Mouse (Mus musculus) forebrain, embryonic 13.5 days (tissue): ENCODE data around the gene Vmn1r61. TPM values are rescaled to one million over a fixed set of nuclear protein-coding genes. Genes with fewer than 3 reads are reported as not detected.

Experiments
- ATAC-seq: fragments of 200-750 bp; cut with Nextera tagmentation; 2 replicates; pipeline ENCODE4 v1.8.0; 2017
- H3K27ac ChIP-seq: fragments of 300-500 bp; sonication (generic); 2 replicates; pipeline ENCODE4 v1.5.1; 2015; ENCODE audit warnings: inconsistent platforms, mild to moderate bottlenecking, moderate library complexity
- H3K27me3 ChIP-seq: fragments of 300-500 bp; sonication (generic); 2 replicates; pipeline ENCODE4 v1.6.1; 2015; ENCODE audit warnings: mild to moderate bottlenecking, inconsistent platforms
- H3K36me3 ChIP-seq: fragments of 300-500 bp; sonication (generic); 2 replicates; pipeline ENCODE4 v1.6.1; 2015; ENCODE audit warnings: mild to moderate bottlenecking, inconsistent platforms; ENCODE audit not compliant: poor library complexity, severe bottlenecking
- H3K4me1 ChIP-seq: fragments of 300-500 bp; sonication (generic); 2 replicates; pipeline ENCODE4 v1.6.1; 2015; ENCODE audit warnings: inconsistent platforms
- H3K4me2 ChIP-seq: fragments of 300-500 bp; sonication (generic); 2 replicates; pipeline ENCODE4 v1.6.1; 2015; ENCODE audit warnings: inconsistent platforms, mild to moderate bottlenecking, moderate library complexity
- H3K4me3 ChIP-seq: fragments of 300-500 bp; sonication (generic); 2 replicates; pipeline ENCODE4 v1.5.1; 2015; ENCODE audit warnings: mild to moderate bottlenecking, inconsistent platforms
- H3K9ac ChIP-seq: fragments of 300-500 bp; sonication (generic); 2 replicates; pipeline ENCODE4 v1.6.1; 2015; ENCODE audit warnings: mild to moderate bottlenecking, inconsistent platforms
- H3K9me3 ChIP-seq: fragments of 300-500 bp; sonication (generic); replicated peaks from 2 replicates; pipeline ENCODE4 v1.6.1; 2016; ENCODE audit warnings: inconsistent platforms
- polyA plus RNA-seq: library from polyadenylated mRNA; unstranded; fragments of >200 nt; fragmentation: Nextera tagmentation; extraction: Ambion mirVana; gene quantifications from 2 replicates; pipeline ENCODE4 v1.2.1, GENCODE M21; 2015

Vmn1r61 gene
- not detected in 2 replicates for polyA plus RNA-seq

GRCm38 (mm10) chr7:5613195-5613594, at the start of gene Vmn1r61:
TSS of gene Vmn1r61 (minus strand) at chr7:5613295.
- Histone ChIP-seq H3K9ac (no peak within 1 kb of the TSS), H3K27ac (no peak within 1 kb of the TSS), H3K4me3 (no peak within 1 kb of the TSS), H3K4me2 (no peak within 1 kb of the TSS), H3K36me3 (no peaks in the 10 kb centered on the region), H3K4me1 (no peaks in the 10 kb centered on the region), H3K27me3 (no peaks in the 10 kb centered on the region), H3K9me3 (peaks cover 28% of the 10 kb centered on the region)
- ATAC-seq: no peak

Other genes with a start within 250 kb of the Vmn1r61 start
- not detected in 2 replicates for gene Vmn1r58, start 199.9 kb downstream of the Vmn1r61 start, polyA plus RNA-seq
- gene Vmn1r59, start 156.5 kb downstream of the Vmn1r61 start, polyA plus RNA-seq: not detected in 2 replicates
- gene Vmn2r28, start 119.3 kb downstream of the Vmn1r61 start, polyA plus RNA-seq: not detected in 2 replicates
- gene Vmn1r60, start 66.0 kb downstream of the Vmn1r61 start, polyA plus RNA-seq: not detected in 2 replicates
- gene Vmn1r62, start 60.3 kb upstream of the Vmn1r61 start, polyA plus RNA-seq: not detected in 2 replicates
- gene Vmn1r63, start 192.2 kb upstream of the Vmn1r61 start, polyA plus RNA-seq: not detected in 2 replicates